Mouse (Mus musculus): ENCODE measurements around the gene Fut11.

DNA sequence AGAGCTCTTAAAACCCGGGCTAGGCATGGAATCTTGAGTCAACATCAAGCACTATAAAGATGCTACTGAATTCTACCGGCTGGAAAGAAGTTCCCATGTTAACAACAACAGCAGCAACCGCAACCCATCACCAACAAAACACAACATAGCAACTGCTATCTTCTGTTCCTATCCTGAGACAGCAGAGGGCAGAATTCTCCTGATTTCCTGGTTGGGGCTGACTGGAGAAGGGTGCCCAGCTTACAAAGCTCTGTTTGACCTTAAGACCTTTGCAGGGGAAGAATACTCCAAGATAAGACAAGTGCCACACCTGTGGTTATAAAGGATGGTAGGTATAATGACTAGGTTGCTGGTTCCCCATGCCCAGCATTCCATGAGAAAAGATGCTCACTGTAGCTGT, 52.2 kb downstream of the Fut11 start:
- no peak for TF ChIP-seq POLR2A (IDR thresholded peaks at IDR 0.05; ENCODE audit: insufficient read depth, low read depth, low read length)
- TF ChIP-seq CTCF (IDR thresholded peaks at IDR 0.05; ENCODE audit: insufficient read depth, low read depth, low read length), result no peak
